In the genomic region with DNA sequence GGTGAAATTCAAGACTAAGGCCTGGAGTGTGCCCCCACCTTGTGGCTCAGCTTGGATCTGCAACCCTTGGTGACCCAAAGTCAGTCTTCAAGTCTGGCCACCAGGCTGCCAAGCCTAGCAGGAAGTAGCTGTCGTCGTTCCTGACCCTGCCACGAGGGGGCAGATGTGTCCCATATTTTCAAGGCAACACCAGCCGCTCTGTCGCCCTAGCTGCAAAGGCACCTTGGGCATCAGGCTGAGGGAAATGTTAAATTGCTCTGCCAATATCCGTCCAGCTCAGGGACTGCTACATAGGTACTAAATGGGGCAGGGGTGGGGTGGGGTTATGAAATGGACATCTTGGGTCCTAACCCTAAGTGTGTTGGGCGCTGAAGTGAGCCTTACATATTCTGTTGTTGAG, we compare ENCODE assay signal across 9 mouse cellular contexts. TPM values are rescaled to one million over a fixed set of nuclear protein-coding genes. Genes with fewer than 3 reads are reported as not detected.
A peak's percentile ranks its signal among the peaks of the same experiment; 100 is the strongest.
DNase-seq lines count a peak whose midpoint lies in the region; ATAC-seq and TF ChIP-seq lines count a peak whose summit lies in the region.
"Had no signal": no experiment of that assay in that cellular context is flagged by ENCODE, and none has a peak within 500 bp of the region (broad histone marks: within the 10 kb centered on the region; RNA-seq: fewer than 3 reads in every experiment).

No protein-coding gene starts in this region.

- ATAC-seq in forebrain, embryonic 13.5 days = peak; percentile 57
- ATAC-seq in inflammation-experienced regulatory T-cells, adult 6 months = no peak

- H3K36me3 ChIP-seq in ES-E14 (ENCODE audit: control insufficient read depth, insufficient read depth, low read length, poor library complexity, severe bottlenecking) = no peaks in the 10 kb centered on the region
- H3K36me3 ChIP-seq in forebrain, embryonic 13.5 days (ENCODE audit: poor library complexity, severe bottlenecking) = no peaks in the 10 kb centered on the region
- no peaks in the 10 kb centered on the region for H3K36me3 ChIP-seq in hindbrain, embryonic 10.5 days
- H3K36me3 ChIP-seq: heart, embryonic 13.5 days had no signal

- H3K9me3 ChIP-seq in ES-E14 (ENCODE audit: control insufficient read depth, insufficient read depth, low read depth, low read length) = no peaks in the 10 kb centered on the region
- no peaks in the 10 kb centered on the region for H3K9me3 ChIP-seq in forebrain, embryonic 13.5 days (replicated peaks)
- H3K9me3 ChIP-seq in hindbrain, embryonic 10.5 days = no peaks in the 10 kb centered on the region
- H3K9me3 ChIP-seq: heart, embryonic 13.5 days had no signal

- 14% methylated on average over 7 of the region's 7 CpGs for WGBS in forebrain, embryonic 13.5 days
- WGBS in hindbrain, embryonic 10.5 days = 15% methylated on average over 7 of the region's 7 CpGs

- no peak overlapping the region for H3K4me2 ChIP-seq in forebrain, embryonic 13.5 days
- H3K4me2 ChIP-seq: heart, embryonic 13.5 days had no signal

- peak; percentile 78 for DNase-seq in ES-E14 (ENCODE audit: low read depth, low spot score)
- DNase-seq in c-Kit-positive CD71-negative TER-119-negative erythroid progenitor cells, embryonic 14.5 days (ENCODE audit: low read depth) = peak; percentile 68
- peak; percentile 87 for DNase-seq in hindbrain, embryonic 10.5 days (ENCODE audit: low spot score)
- DNase-seq in layer of hippocampus, adult 9-10 months (ENCODE audit: low spot score) = peak; percentile 79
- peak; percentile 77 for DNase-seq in lung, postnatal 14 days
- DNase-seq in right cerebral cortex, postnatal 14 days = peak; percentile 83

- no peak overlapping the region for H3K27ac ChIP-seq in ES-E14 (ENCODE audit: insufficient read depth, low read depth, low read length, poor library complexity, severe bottlenecking)
- no peak overlapping the region for H3K27ac ChIP-seq in forebrain, embryonic 13.5 days
- no peak overlapping the region for H3K27ac ChIP-seq in hindbrain, embryonic 10.5 days
- H3K27ac ChIP-seq: heart, embryonic 13.5 days had no signal

- H3K4me1 ChIP-seq in ES-E14 (ENCODE audit: control insufficient read depth in 2 of 2, insufficient read depth in 2 of 2, low read length in 2 of 2, poor library complexity in 1 of 2) = no peaks in the 10 kb centered on the region
- H3K4me1 ChIP-seq in forebrain, embryonic 13.5 days = peaks cover 12% of the 10 kb centered on the region
- peaks cover 13% of the 10 kb centered on the region for H3K4me1 ChIP-seq in hindbrain, embryonic 10.5 days (replicated peaks)

- H3K27me3 ChIP-seq in forebrain, embryonic 13.5 days = no peaks in the 10 kb centered on the region
- H3K27me3 ChIP-seq in hindbrain, embryonic 10.5 days (ENCODE audit: insufficient read depth, poor library complexity, severe bottlenecking) = no peaks in the 10 kb centered on the region; the same call in 1 of the 2 replicates

- no peak overlapping the region for H3K9ac ChIP-seq in ES-E14 (ENCODE audit: insufficient read depth, low read depth, low read length, poor library complexity, severe bottlenecking)
- no peak overlapping the region for H3K9ac ChIP-seq in forebrain, embryonic 13.5 days
- H3K9ac ChIP-seq: heart, embryonic 13.5 days had no signal

- in situ Hi-C loops in ES-E14 (cut with MboI; ENCODE audit: low sequenced_read_pairs in 2 of 2, unreplicated experiment in 2 of 2) = no loop called here

- H3K4me3 ChIP-seq in ES-E14 (ENCODE audit: insufficient read depth in 1 of 2, low read depth in 1 of 2, low read length in 2 of 2, poor library complexity in 1 of 2, severe bottlenecking in 1 of 2) = no peak overlapping the region
- no peak overlapping the region for H3K4me3 ChIP-seq in forebrain, embryonic 13.5 days
- no peak overlapping the region for H3K4me3 ChIP-seq in hindbrain, embryonic 10.5 days
- H3K4me3 ChIP-seq: heart, embryonic 13.5 days had no signal

TF ChIP-seq in ES-E14, 5 proteins besides CTCF, POLR2A, EP300 and RAD21:
- TF ChIP-seq HCFC1 (IDR thresholded peaks at IDR 0.05; ENCODE audit: borderline replicate concordance, insufficient read depth, low read length) = 0 out of 2 replicates have a peak, but pooled peaks have one; percentile 44
- no peak for TF ChIP-seq CHD2 (IDR thresholded peaks at IDR 0.05; ENCODE audit: low read depth, low read length)

RNA-seq across cellular contexts. Expression of a gene that starts 28.7 kb away (rescaled TPM):
- 0.16 TPM in 1 of 2 replicates, not detected in the other for total RNA-seq in ES-E14 (2012; rRNA removed)
- 1.2 and 1.3 TPM in 2 replicates for polyA plus RNA-seq in forebrain, embryonic 13.5 days (2015; fragmentation: Nextera tagmentation; extraction: Ambion mirVana)
- polyA plus RNA-seq in hindbrain, embryonic 10.5 days (2016; fragmentation: Nextera tagmentation; extraction: Ambion mirVana) = 2.9 and 3.7 TPM in 2 replicates
- not detected for polyA plus RNA-seq in inflammation-experienced regulatory T-cells, adult 6 months (2017; shearing (Covaris generic))
